Mouse (Mus musculus) adrenal gland, adult (tissue): ENCODE data around the gene Iqsec2.
A peak's percentile ranks its signal among the peaks of the same experiment; 100 is the strongest.

Experiments
- DNase-seq, 2 experiments: peaks; one replicate each; pipeline ENCODE4 v3.0.0; 2022 to 2023; ENCODE audit warnings: low spot score in 1 of 2; ENCODE audit not compliant: inconsistent age in 2 of 2

The Iqsec2 gene

GRCm38 (mm10) chrX:152143941-152144741 is at the start of gene Iqsec2:
TSS of gene Iqsec2 (plus strand) at chrX:152144268.
- peak; percentile 45 to 74 for DNase-seq

DNA sequence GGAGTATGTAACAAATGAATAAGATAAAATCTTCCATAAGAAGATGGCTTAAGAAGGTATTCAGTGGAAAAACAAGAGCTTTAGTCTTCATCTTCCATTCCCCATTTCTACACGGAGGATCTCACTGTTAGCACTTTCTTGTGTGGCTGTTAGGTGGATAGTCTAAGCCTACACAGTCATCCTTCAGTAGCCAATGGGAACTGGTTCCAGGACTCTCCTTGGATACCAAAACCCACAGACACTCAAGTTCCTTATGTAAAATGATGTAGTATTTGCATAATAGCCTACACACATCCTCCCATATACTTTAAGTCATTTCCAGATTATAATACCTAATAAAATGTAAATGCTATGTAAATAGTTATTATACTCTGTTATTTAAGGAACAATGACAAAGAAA is 46.5 kb upstream of the Iqsec2 start:
- no peak for DNase-seq

DNA sequence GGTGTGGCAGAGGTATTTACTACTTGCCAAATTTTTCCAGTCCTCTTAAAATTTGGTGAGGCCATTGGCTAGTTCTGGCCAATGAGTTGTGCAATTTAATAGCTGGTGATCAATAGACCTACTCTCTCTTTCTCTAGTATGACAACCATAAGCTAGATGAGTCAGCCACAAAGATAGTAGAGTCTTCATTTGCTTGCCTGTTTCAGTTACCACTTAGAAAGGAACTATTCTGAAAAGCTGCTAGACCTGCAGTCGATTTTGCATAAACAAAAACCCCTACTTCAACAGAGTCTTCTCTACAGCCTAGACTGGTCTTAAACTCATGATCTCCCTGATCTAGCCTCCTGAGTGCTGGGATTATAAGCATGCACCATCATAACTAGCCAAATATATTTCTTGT is 22.4 kb upstream of the Iqsec2 start:
- DNase-seq, result no peak

GRCm38 (mm10) chrX:152130777-152131176 is 13.3 kb upstream of the Iqsec2 start:
- no peak for DNase-seq

DNA sequence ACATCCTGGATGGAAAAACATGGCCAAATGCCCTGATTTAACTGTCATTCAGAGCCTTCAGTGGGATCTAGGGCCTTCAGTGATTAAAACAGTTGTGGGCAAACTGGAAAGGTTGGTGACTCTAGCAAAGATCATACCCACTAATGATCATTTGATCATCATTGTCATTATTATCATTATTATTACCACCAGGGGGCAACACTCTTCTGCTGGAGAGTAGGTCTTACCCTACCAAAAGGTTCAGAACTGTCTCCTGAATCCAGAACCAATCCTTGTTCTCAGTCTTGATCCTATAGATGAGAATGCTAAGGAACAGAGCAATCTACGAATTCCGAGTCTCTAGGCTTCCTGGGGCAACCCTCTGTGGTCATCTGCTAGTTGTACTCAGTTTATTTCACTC is 12.0 kb upstream of the Iqsec2 start:
- DNase-seq, result peak in 1 of 2 experiments; percentile 48

DNA sequence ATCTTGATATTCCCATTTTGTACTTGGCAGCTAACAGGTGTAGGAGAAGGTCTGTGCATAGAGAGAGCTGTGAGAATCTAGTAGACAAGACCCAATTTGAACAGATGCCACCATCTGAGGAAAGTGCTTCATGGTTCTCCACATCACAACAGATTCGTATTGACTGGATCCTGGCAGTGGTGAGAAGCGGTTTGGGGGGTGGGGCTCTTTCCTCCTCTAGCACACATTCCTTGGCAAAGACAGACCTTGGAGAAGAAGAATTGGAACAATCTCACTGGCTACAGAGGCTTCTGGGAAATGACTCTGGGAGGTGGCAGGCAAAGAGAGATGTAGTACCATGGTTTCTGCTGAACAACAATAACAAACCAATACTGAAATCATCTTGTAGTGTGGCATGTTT is 8.9 kb upstream of the Iqsec2 start:
- DNase-seq, result no peak

- peak in 1 of 2 experiments; percentile 71 for DNase-seq
These were observed 710 bp downstream of the Iqsec2 start for GRCm38 (mm10) chrX:152144742-152145214.

DNA sequence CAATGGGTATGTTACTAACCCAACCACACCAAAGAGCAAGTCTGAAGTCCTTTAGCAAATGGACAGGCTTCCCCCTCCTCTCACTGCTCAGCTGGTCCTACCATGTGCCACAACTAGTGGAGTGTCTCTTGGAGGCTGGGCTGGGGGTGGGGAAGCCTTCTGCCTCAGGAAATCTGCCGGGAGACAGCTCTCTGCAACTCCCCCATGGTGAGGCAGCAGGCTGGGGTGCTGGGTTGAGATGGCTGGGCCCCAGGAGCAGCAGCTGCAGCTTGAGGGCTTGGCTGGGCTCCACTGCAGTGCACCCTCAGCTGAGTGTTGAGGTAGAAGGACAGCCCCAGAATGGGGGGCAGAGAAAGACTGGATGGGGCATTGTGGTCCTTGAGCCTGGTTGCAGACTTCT is 2.1 kb downstream of the Iqsec2 start:
- peak in 1 of 2 experiments; percentile 43 for DNase-seq

GRCm38 (mm10) chrX:152146691-152147090 is 2.6 kb downstream of the Iqsec2 start:
- no peak for DNase-seq

DNA sequence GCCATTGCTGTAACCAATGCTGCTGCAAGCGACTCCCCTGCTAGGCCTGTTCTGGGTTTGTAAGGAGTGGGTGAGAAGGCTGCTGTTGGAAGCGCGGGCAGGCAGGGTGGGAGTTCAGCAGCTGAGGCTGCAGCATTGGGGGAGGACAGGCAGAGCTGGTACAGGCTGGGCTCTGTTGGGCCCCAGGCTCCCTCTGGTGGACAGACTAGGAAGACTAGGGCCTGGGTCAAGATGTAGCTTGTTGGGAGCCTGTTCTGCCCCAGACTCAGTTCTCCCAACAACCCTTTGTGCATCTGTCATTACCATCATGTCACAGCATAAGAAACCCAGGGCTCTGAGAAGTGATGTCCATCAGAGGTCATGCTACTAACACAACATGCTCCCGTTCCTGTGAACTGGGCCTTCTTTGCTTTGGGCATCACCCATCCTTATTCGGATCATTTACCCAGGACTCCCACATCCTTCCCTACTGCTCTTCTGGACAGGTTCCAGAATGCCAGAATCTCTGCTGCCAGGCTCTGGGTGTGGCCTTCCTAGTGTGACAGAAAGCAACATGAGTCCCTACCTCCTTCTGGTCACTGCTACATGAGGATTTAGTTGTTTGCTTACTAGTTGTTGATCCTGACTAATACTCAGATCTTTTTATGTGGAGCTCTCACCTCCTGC is 3.5 kb downstream of the Iqsec2 start:
- DNase-seq, result peak; percentile 59 to 85

GRCm38 (mm10) chrX:152148706-152149105 is 4.6 kb downstream of the Iqsec2 start:
- DNase-seq, result peak in 1 of 2 experiments; percentile 13

DNA sequence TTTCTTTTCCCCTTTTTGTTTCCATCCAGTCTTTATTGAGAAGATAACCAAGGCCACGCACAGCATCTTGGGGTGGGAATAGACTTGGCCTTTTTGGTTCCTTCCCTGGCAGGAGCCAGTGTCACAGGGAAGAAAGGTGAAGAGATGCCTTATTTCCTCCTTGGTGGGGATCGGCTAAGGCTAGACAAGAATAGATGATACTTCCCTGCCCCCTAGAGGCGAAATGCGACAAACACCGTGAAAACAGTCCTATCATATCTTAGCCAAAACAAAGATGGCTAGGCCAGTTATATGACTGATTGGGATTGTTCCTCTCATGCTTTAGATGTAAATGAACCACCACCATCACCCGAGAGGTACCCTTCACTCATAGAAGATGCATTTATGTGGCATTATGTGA is 7.6 kb downstream of the Iqsec2 start:
- DNase-seq, result peak; percentile 31 to 84

- DNase-seq, result no peak
These were observed 14.2 kb downstream of the Iqsec2 start for GRCm38 (mm10) chrX:152158294-152158693.

DNA sequence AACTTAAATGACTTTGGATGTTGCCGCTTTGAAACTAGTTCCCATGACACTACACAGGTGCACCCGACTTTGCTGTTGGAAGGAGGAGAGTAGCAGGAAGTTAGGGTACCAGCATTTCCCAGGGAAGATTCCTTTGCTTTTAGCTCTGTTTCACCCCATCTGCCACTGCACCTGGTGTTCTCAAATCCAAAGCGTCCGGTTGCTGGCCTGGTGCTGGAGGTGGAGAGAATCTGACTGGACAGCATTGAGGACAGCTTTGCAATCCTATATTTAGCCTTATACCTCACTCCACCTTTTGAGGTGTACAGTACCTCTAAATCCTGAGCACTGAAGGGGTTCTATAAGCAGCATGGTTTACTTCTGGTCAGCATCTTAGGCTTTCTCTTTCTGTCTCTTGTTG is 17.3 kb downstream of the Iqsec2 start:
- no peak for DNase-seq

- DNase-seq, result no peak
These were observed 20.0 kb downstream of the Iqsec2 start for GRCm38 (mm10) chrX:152164061-152164460.

- DNase-seq, result no peak
These were observed 22.1 kb downstream of the Iqsec2 start for GRCm38 (mm10) chrX:152166161-152166560.

GRCm38 (mm10) chrX:152168521-152168920 is 24.5 kb downstream of the Iqsec2 start:
- no peak for DNase-seq

GRCm38 (mm10) chrX:152171041-152172026 is 27.3 kb downstream of the Iqsec2 start:
- DNase-seq, result peak; percentile 45 to 68

- peak; percentile 61 to 77 for DNase-seq
These were observed 28.4 kb downstream of the Iqsec2 start for GRCm38 (mm10) chrX:152172487-152172935.

- peak; percentile 25 to 73 for DNase-seq
These were observed 31.2 kb downstream of the Iqsec2 start for GRCm38 (mm10) chrX:152175284-152175683.

DNA sequence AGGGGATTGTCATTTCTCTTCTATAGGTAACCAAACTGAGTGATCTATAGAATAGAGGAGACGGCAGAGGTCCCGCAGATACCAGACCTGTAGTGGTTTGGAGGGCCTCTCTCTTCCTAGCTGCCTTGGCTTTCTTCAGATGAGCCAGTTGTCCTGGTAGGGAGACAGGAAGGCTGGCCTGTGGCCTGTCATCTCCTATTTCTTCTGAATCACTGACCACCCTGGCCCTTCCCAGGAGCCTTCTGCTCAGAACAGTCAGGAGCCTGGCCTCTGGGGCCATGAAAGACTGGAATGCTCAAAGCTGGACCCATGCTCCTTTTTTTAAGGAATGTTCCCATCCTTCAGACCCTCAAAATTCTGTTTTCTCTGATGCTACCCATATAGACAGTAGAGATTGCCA is 33.8 kb downstream of the Iqsec2 start:
- DNase-seq, result no peak
